In the genomic region with DNA sequence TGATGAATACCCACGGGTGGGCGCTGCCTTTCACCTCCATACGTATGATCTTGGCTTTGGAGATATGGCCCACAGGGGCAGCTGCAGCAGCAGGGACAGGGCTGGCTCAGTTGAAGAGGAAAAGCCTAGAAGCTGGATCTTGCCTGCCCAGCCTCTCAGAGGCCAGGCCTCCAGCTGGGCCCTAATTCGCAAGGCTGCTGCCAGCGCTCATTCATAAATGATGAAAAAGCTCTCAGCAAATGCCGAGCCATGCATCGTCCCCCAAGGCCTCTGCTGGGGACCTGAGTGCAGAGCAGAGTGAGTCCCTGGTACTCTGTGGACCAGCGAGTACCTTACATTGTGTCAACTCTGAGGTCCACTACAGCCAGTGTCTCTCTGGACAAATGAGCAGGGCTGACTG, we compare ENCODE assay signal across 17 mouse cellular contexts. TPM values are rescaled to one million over a fixed set of nuclear protein-coding genes. Genes with fewer than 3 reads are reported as not detected.
A peak's percentile ranks its signal among the peaks of the same experiment; 100 is the strongest.
DNase-seq lines count a peak whose midpoint lies in the region; ATAC-seq lines count a peak whose summit lies in the region.
"Had no signal": no experiment of that assay in that cellular context is flagged by ENCODE, and none has a peak within 500 bp of the region (broad histone marks: within the 10 kb centered on the region; RNA-seq: fewer than 3 reads in every experiment).

No protein-coding gene starts in this region.

- no peak for ATAC-seq in limb, embryonic 12.5 days (ENCODE audit: insufficient number of reproducible peaks, insufficient read depth, low FRiP score, low TSS enrichment, low read depth)
- no peak for ATAC-seq in hindbrain, embryonic 15.5 days (ENCODE audit: low FRiP score, low read depth)
- no peak for ATAC-seq in kidney, embryonic 15.5 days (replicated peaks; ENCODE audit: low FRiP score)
- ATAC-seq: CD4-positive, CD25-positive, alpha-beta regulatory T cell, adult 4 months; intestine, embryonic 16.5 days had no signal

- no peak overlapping the region for H3K4me2 ChIP-seq in limb, embryonic 12.5 days
- no peak overlapping the region for H3K4me2 ChIP-seq in hindbrain, embryonic 15.5 days
- H3K4me2 ChIP-seq in kidney, embryonic 15.5 days = no peak overlapping the region
- H3K4me2 ChIP-seq: liver, embryonic 11.5 days; lung, embryonic 15.5 days had no signal

- no peak for DNase-seq in limb, embryonic 10.5 days (ENCODE audit: low spot score)
- no peak for DNase-seq in hindbrain, embryonic 10.5 days (ENCODE audit: low spot score)
- DNase-seq in retina, embryonic 14.5 days (ENCODE audit: low spot score) = peak; percentile 69
- no peak for DNase-seq in embryo, embryonic 11 days
- DNase-seq: adrenal gland, adult 2 months; cerebellum, adult 9-11 months; heart, adult 2 months; heart, postnatal 10 days; kidney, postnatal 10 days had no signal

- H3K36me3 ChIP-seq in limb, embryonic 12.5 days = no peaks in the 10 kb centered on the region
- H3K36me3 ChIP-seq in limb, embryonic 10.5 days = no peaks in the 10 kb centered on the region
- 0 out of 2 replicates have a peak, but pooled peaks cover 7% of the 10 kb centered on the region for H3K36me3 ChIP-seq in hindbrain, embryonic 10.5 days
- no peaks in the 10 kb centered on the region for H3K36me3 ChIP-seq in hindbrain, embryonic 15.5 days
- no peaks in the 10 kb centered on the region for H3K36me3 ChIP-seq in kidney, embryonic 15.5 days
- H3K36me3 ChIP-seq: lung, embryonic 15.5 days had no signal

- H3K4me3 ChIP-seq in limb, embryonic 12.5 days (replicated peaks) = no peak overlapping the region
- no peak overlapping the region for H3K4me3 ChIP-seq in limb, embryonic 10.5 days
- no peak overlapping the region for H3K4me3 ChIP-seq in hindbrain, embryonic 10.5 days
- H3K4me3 ChIP-seq in hindbrain, embryonic 15.5 days = no peak overlapping the region
- H3K4me3 ChIP-seq in kidney, embryonic 15.5 days (replicated peaks) = no peak overlapping the region
- H3K4me3 ChIP-seq: heart, adult 2 months; lung, embryonic 15.5 days; myocyte had no signal

- H3K4me1 ChIP-seq in limb, embryonic 12.5 days (replicated peaks) = peaks cover 25% of the 10 kb centered on the region
- peaks cover 8% of the 10 kb centered on the region; the same call in 1 of the 2 replicates for H3K4me1 ChIP-seq in limb, embryonic 10.5 days
- peaks cover 54% of the 10 kb centered on the region for H3K4me1 ChIP-seq in hindbrain, embryonic 10.5 days (replicated peaks)
- H3K4me1 ChIP-seq in hindbrain, embryonic 15.5 days (replicated peaks) = peaks cover 71% of the 10 kb centered on the region
- peaks cover 30% of the 10 kb centered on the region for H3K4me1 ChIP-seq in kidney, embryonic 15.5 days
- H3K4me1 ChIP-seq: lung, embryonic 15.5 days had no signal

- WGBS in limb, embryonic 12.5 days = 76% methylated on average over 8 of the region's 8 CpGs
- 87% methylated on average over 8 of the region's 8 CpGs for WGBS in limb, embryonic 10.5 days
- 59% methylated on average over 8 of the region's 8 CpGs for WGBS in hindbrain, embryonic 10.5 days
- 35% methylated on average over 8 of the region's 8 CpGs for WGBS in hindbrain, embryonic 15.5 days
- 87% methylated on average over 8 of the region's 8 CpGs for WGBS in kidney, embryonic 15.5 days

- H3K27me3 ChIP-seq in limb, embryonic 12.5 days = no peaks in the 10 kb centered on the region
- H3K27me3 ChIP-seq in limb, embryonic 10.5 days (ENCODE audit: low read depth, poor library complexity, severe bottlenecking) = no peaks in the 10 kb centered on the region
- H3K27me3 ChIP-seq in hindbrain, embryonic 10.5 days (ENCODE audit: insufficient read depth, poor library complexity, severe bottlenecking) = no peaks in the 10 kb centered on the region
- H3K27me3 ChIP-seq in hindbrain, embryonic 15.5 days = no peaks in the 10 kb centered on the region
- no peaks in the 10 kb centered on the region for H3K27me3 ChIP-seq in kidney, embryonic 15.5 days
- H3K27me3 ChIP-seq: lung, embryonic 15.5 days had no signal

- no peak overlapping the region for H3K9ac ChIP-seq in limb, embryonic 12.5 days (replicated peaks)
- H3K9ac ChIP-seq in hindbrain, embryonic 15.5 days = no peak overlapping the region
- H3K9ac ChIP-seq in kidney, embryonic 15.5 days = no peak overlapping the region
- H3K9ac ChIP-seq: lung, embryonic 15.5 days had no signal

- no peaks in the 10 kb centered on the region for H3K9me3 ChIP-seq in limb, embryonic 12.5 days
- H3K9me3 ChIP-seq in limb, embryonic 10.5 days (replicated peaks) = no peaks in the 10 kb centered on the region
- H3K9me3 ChIP-seq in hindbrain, embryonic 10.5 days = no peaks in the 10 kb centered on the region
- no peaks in the 10 kb centered on the region for H3K9me3 ChIP-seq in hindbrain, embryonic 15.5 days
- no peaks in the 10 kb centered on the region for H3K9me3 ChIP-seq in kidney, embryonic 15.5 days (replicated peaks)
- H3K9me3 ChIP-seq: lung, embryonic 15.5 days had no signal

- H3K27ac ChIP-seq in limb, embryonic 12.5 days = 0 out of 2 replicates have a peak overlapping the region, but pooled peaks have one; percentile 0
- no peak overlapping the region for H3K27ac ChIP-seq in limb, embryonic 10.5 days
- H3K27ac ChIP-seq in hindbrain, embryonic 10.5 days = peak overlapping the region; percentile 43; the same call in 1 of the 2 replicates
- H3K27ac ChIP-seq in hindbrain, embryonic 15.5 days (replicated peaks) = peak overlapping the region; percentile 48
- H3K27ac ChIP-seq in kidney, embryonic 15.5 days = no peak overlapping the region
- H3K27ac ChIP-seq: heart, adult 2 months; lung, embryonic 15.5 days had no signal

RNA-seq across cellular contexts. Expression of a gene that starts 26.0 kb away (rescaled TPM):
- 3.8 and 5.2 TPM in 2 replicates for polyA plus RNA-seq in limb, embryonic 12.5 days (2016; fragmentation: Nextera tagmentation; extraction: Ambion mirVana)
- polyA plus RNA-seq in limb, embryonic 10.5 days (2016; fragmentation: Nextera tagmentation; extraction: Ambion mirVana) = 0.41 and 1.1 TPM in 2 replicates
- 8.9 and 15.7 TPM in 2 replicates for polyA plus RNA-seq in hindbrain, embryonic 10.5 days (2016; fragmentation: Nextera tagmentation; extraction: Ambion mirVana)
- polyA plus RNA-seq in hindbrain, embryonic 15.5 days (2015; fragmentation: Nextera tagmentation; extraction: Ambion mirVana) = 67.7 and 81.1 TPM in 2 replicates
- polyA plus RNA-seq in kidney, embryonic 15.5 days (2015; fragmentation: Nextera tagmentation; extraction: Ambion mirVana) = 2.5 and 3.3 TPM in 2 replicates
- polyA plus RNA-seq: CD4-positive, CD25-positive, alpha-beta regulatory T cell, adult 4 months had no signal

RNA-seq across cellular contexts. Expression of a gene that starts 52.0 kb away (rescaled TPM):
- polyA plus RNA-seq in limb, embryonic 12.5 days (2016; fragmentation: Nextera tagmentation; extraction: Ambion mirVana) = 3.1 and 3.7 TPM in 2 replicates
- polyA plus RNA-seq in limb, embryonic 10.5 days (2016; fragmentation: Nextera tagmentation; extraction: Ambion mirVana) = not detected in 2 replicates
- polyA plus RNA-seq in hindbrain, embryonic 10.5 days (2016; fragmentation: Nextera tagmentation; extraction: Ambion mirVana) = 0.16 and 0.26 TPM in 2 replicates
- 0.38 and 0.43 TPM in 2 replicates for polyA plus RNA-seq in hindbrain, embryonic 15.5 days (2015; fragmentation: Nextera tagmentation; extraction: Ambion mirVana)
- 1.3 and 2.9 TPM in 2 replicates for polyA plus RNA-seq in kidney, embryonic 15.5 days (2015; fragmentation: Nextera tagmentation; extraction: Ambion mirVana)
- polyA plus RNA-seq: CD4-positive, CD25-positive, alpha-beta regulatory T cell, adult 4 months; intestine, embryonic 16.5 days; liver, embryonic 11.5 days; lung, embryonic 15.5 days had no signal

Comparison
In these comparisons a context has a peak if more than half of its experiments do, and no peak if none do; other contexts are left out.
1. H3K27ac ChIP-seq: peak in limb, embryonic 12.5 days (single experiment), hindbrain, embryonic 10.5 days (single experiment) and hindbrain, embryonic 15.5 days (single experiment); none in limb, embryonic 10.5 days (single experiment) and kidney, embryonic 15.5 days (single experiment).